ENCODE assay signal across 1 mouse cellular context in the genomic region with DNA sequence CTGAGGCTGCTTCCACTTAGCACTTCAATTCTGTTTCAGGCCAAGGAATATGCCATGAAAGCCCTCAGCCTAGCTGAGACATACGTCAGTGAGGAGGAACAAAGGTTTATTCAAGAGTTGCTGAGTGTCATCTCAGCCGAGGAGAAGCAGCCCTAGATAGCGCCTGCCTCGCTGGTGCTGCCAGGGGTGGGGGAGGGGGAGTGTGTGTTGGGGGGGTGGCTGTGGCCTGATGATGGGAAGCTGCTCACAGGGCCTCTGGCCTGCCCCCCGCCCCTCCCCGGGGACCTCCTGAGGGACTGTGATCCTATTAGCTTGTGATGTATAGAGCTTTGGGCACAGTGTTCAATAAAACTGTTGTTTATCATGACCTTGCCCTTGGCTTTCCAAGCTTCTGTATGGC.
TF ChIP-seq lines count a peak whose summit lies in the region.

No protein-coding gene starts in this region.

TF ChIP-seq in CH12.LX, 34 proteins besides CTCF, POLR2A, EP300 and RAD21 (continued from another document):
- TF ChIP-seq SIN3A (IDR thresholded peaks at IDR 0.05; ENCODE audit: low read length) (no peak), IRF4 (IDR thresholded peaks at IDR 0.05; ENCODE audit: low read depth, low read length) (no peak), RCOR1 (conservative IDR thresholded peaks at IDR 0.05; ENCODE audit: low read depth, low read length) (no peak), CHD1 (IDR thresholded peaks at IDR 0.05; ENCODE audit: low read depth, low read length) (no peak)
